Mouse (Mus musculus) embryonic facial prominence, embryonic 12.5 days (tissue): Measurements from ENCODE around the gene Pkp2. TPM values are rescaled to one million over a fixed set of nuclear protein-coding genes. Genes with fewer than 3 reads are reported as not detected.
"Not testable (repeated sequence)": the region's sequence is repeated elsewhere in the genome, so short reads cannot be mapped to it uniquely, and the experiment has no call there.

Experiments used
- ATAC-seq: fragments of 200-750 bp; cut with Nextera tagmentation; 2 replicates; pipeline ENCODE4 v1.8.0; 2017; ENCODE audit not compliant: insufficient number of reproducible peaks, insufficient read depth, low FRiP score, low TSS enrichment
- H3K27ac ChIP-seq: fragments of 300-500 bp; sonication (generic); 2 replicates; pipeline ENCODE4 v1.5.1; 2016; ENCODE audit warnings: mild to moderate bottlenecking
- H3K27me3 ChIP-seq: fragments of 300-500 bp; sonication (generic); 2 replicates; pipeline ENCODE4 v1.6.1; 2016; ENCODE audit warnings: mild to moderate bottlenecking, moderate library complexity
- H3K36me3 ChIP-seq: fragments of 300-500 bp; sonication (generic); 2 replicates; pipeline ENCODE4 v1.6.1; 2016; ENCODE audit warnings: mild to moderate bottlenecking
- H3K4me1 ChIP-seq: fragments of 300-500 bp; sonication (generic); 2 replicates; pipeline ENCODE4 v1.6.1; 2016
- H3K4me2 ChIP-seq: fragments of 300-500 bp; sonication (generic); replicated peaks from 2 replicates; pipeline ENCODE4 v1.6.1; 2016; ENCODE audit warnings: mild to moderate bottlenecking, moderate library complexity
- H3K4me3 ChIP-seq: fragments of 300-500 bp; sonication (generic); 2 replicates; pipeline ENCODE4 v1.5.1; 2016; ENCODE audit warnings: mild to moderate bottlenecking
- H3K9ac ChIP-seq: fragments of 300-500 bp; sonication (generic); 2 replicates; pipeline ENCODE4 v1.6.1; 2016; ENCODE audit warnings: mild to moderate bottlenecking, moderate library complexity
- H3K9me3 ChIP-seq: fragments of 300-500 bp; sonication (generic); 2 replicates; pipeline ENCODE4 v1.6.1; 2016; ENCODE audit warnings: mild to moderate bottlenecking, moderate library complexity
- WGBS: fragments of 180-500 bp; shearing (Covaris S2); methylation state at CpG from one replicate; pipeline ENCODE4 v1.1.7; 2016; 5-methylcytosine and 5-hydroxymethylcytosine counted together
- polyA plus RNA-seq: library from polyadenylated mRNA; unstranded; fragments of >200 nt; fragmentation: Nextera tagmentation; extraction: Ambion mirVana; gene quantifications from 2 replicates; pipeline ENCODE4 v1.2.1, GENCODE M21; 2016

Gene Pkp2
- polyA plus RNA-seq, result 4.2 and 4.4 TPM in 2 replicates

DNA sequence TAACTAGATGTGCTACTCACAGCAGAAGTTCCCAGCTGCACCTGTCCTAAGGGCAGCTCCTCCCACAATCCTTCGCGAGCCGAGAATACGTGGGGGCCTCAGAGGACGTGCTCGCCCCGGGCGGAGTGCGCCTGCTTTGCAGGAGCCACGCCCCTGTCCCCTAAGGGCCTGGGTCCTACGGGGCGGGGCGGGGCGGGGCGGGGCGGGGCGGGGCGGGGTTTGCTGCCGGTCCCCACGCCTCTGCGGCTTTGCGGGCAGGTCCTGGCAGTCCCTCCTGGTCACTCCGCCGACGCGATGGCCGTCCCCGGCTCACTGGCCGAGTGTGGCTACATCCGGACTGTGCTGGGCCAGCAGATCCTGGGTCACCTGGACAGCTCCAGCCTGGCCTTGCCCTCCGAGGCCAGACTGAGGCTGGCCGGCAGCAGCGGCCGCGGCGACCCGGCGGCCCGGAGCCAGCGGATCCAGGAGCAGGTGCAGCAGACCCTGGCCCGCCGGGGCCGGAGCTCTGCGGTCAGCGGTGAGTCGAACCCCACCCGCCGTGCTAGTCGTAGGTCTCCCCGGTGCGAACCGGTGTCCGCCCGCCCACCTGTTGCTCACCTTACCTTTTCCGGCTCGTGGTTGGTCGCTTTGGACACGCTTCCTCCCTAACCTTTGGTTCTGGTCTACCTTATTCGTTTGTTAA, at the start of gene Pkp2:
Gene Pkp2 (plus strand): TSS at position 240 of the 682 bp plus-strand sequence.
- Histone ChIP-seq H3K9ac (peak within 1 kb of the TSS; percentile 52; the same call in 1 of the 2 replicates), H3K27ac (no peak within 1 kb of the TSS), H3K36me3 (no peaks in the 10 kb centered on the region), H3K4me1 (0 out of 2 replicates have a peak, but pooled peaks cover 5% of the 10 kb centered on the region), H3K4me3 (peak within 1 kb of the TSS; percentile 60), H3K4me2 (peak within 1 kb of the TSS; percentile 99), H3K9me3 (no peaks in the 10 kb centered on the region; the same call in 1 of the 2 replicates), H3K27me3 (peaks cover 20% of the 10 kb centered on the region)
- under 1% methylated on average over 59 of the region's 59 CpGs for WGBS
- ATAC-seq, result peak; percentile 86

DNA sequence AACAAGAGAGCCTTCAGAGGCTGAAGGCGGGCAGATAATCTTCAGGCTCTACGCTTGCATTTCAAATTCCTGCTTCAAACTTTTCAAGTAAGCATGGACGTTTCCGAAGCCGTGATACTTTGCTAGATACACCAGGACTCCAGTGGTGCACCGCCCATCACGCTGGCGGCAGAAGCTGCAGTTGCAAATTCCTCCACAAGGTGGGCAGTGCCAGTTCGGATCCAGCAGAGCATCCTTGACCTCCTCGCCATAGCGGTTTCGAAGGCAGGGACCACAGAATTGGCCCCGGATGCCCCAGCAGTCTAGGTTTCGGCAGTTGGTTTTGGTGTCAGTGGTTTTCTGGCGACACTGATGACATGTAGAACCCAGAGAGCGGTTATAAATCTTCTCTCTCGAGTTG, 15.7 kb upstream of the Pkp2 start:
- WGBS, result 69% methylated on average over 17 of the region's 17 CpGs
- no peaks in the 10 kb centered on the region for H3K9me3 ChIP-seq
- no peak for ATAC-seq

GRCm38 (mm10) chr16:16201991-16202390, 11.1 kb upstream of the Pkp2 start:
- not testable (repeated sequence) for H3K4me1 ChIP-seq, H3K9me3 ChIP-seq, H3K36me3 ChIP-seq, H3K4me2 ChIP-seq, H3K4me3 ChIP-seq, H3K9ac ChIP-seq, H3K27me3 ChIP-seq, H3K27ac ChIP-seq, ATAC-seq
- WGBS, result 47% methylated on average over 8 of the region's 8 CpGs

More for the DNA sequence above, 15.7 kb upstream of the Pkp2 start:
- no peak overlapping the region for H3K4me2 ChIP-seq
- H3K27me3 ChIP-seq, result no peaks in the 10 kb centered on the region
- H3K4me3 ChIP-seq, result no peak overlapping the region
- H3K36me3 ChIP-seq, result no peaks in the 10 kb centered on the region
- no peak overlapping the region for H3K27ac ChIP-seq
- H3K4me1 ChIP-seq, result no peaks in the 10 kb centered on the region
- no peak overlapping the region for H3K9ac ChIP-seq

DNA sequence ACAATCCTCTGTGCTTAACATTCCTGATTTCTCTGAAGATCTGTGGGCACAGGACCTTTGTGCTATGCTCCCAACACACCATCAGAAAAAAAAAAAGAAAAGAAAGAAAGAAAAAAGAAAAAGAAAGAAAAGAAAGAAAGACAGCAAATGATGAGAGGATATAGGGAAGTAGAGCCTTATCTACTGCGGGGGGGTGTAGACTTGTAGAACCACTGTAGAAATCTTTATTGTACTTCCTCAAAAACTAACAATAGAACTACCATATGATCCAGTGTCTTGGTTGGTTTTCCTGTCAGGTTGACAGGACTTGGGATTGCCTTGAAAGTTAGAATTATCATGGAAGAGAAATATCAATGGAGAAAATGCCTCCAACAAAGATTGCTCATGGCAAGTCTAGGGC, 8.5 kb upstream of the Pkp2 start:
- H3K4me2 ChIP-seq, result no peak overlapping the region
- no peaks in the 10 kb centered on the region for H3K27me3 ChIP-seq
- no peak for ATAC-seq
- no peak overlapping the region for H3K4me3 ChIP-seq
- H3K27ac ChIP-seq, result no peak overlapping the region
- H3K4me1 ChIP-seq, result no peaks in the 10 kb centered on the region
- 94% methylated on average over 1 of the region's 1 CpGs for WGBS
- H3K9me3 ChIP-seq, result no peaks in the 10 kb centered on the region
- no peaks in the 10 kb centered on the region for H3K36me3 ChIP-seq
- no peak overlapping the region for H3K9ac ChIP-seq

DNA sequence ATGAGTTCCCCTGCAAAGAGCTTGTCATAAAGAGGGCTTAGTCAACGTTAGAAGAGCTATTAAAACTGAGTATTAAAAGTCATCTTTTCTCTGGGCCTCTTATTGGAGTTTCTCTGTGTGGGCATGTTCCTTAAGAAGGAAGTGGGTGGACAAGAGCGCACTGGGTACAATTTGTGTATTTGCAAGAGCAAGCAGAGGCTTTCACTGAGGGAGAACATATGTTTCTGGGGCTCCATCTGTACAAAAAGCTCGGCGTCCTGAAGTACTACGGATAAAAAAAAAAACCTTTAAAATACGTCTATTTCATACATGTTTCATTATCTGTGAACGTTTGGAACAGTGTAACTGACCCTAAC, 417 bp upstream of the Pkp2 start:
- Histone ChIP-seq H3K27me3 (peaks cover 20% of the 10 kb centered on the region), H3K4me1 (0 out of 2 replicates have a peak, but pooled peaks cover 5% of the 10 kb centered on the region), H3K36me3 (no peaks in the 10 kb centered on the region), H3K9ac (no peak overlapping the region), H3K27ac (no peak overlapping the region), H3K4me2 (peak overlapping the region; percentile 99), H3K4me3 (peak overlapping the region; percentile 60), H3K9me3 (no peaks in the 10 kb centered on the region; the same call in 1 of the 2 replicates)
- 21% methylated on average over 7 of the region's 7 CpGs for WGBS
- no peak for ATAC-seq

- Histone ChIP-seq H3K9me3 (no peaks in the 10 kb centered on the region; the same call in 1 of the 2 replicates), H3K27me3 (peaks cover 20% of the 10 kb centered on the region), H3K4me1 (0 out of 2 replicates have a peak, but pooled peaks cover 5% of the 10 kb centered on the region), H3K36me3 (no peaks in the 10 kb centered on the region), H3K4me2 (peak overlapping the region; percentile 99), H3K27ac (no peak overlapping the region), H3K4me3 (peak overlapping the region; percentile 60), H3K9ac (0 out of 2 replicates have a peak overlapping the region, but pooled peaks have one; percentile 52)
- WGBS, result 2% methylated on average over 17 of the region's 17 CpGs
- no peak for ATAC-seq
These were observed 715 bp downstream of the Pkp2 start for GRCm38 (mm10) chr16:16213761-16214305.

- H3K27ac ChIP-seq, result no peak overlapping the region
- no peak overlapping the region for H3K4me2 ChIP-seq
These were observed 2.7 kb downstream of the Pkp2 start for GRCm38 (mm10) chr16:16215645-16216387.

GRCm38 (mm10) chr16:16216934-16217333, 3.8 kb downstream of the Pkp2 start:
- H3K9ac ChIP-seq, result no peak overlapping the region
- ATAC-seq, result no peak
- WGBS, result 85% methylated on average over 1 of the region's 1 CpGs
- peaks cover 20% of the 10 kb centered on the region for H3K27me3 ChIP-seq
- H3K9me3 ChIP-seq, result no peaks in the 10 kb centered on the region; the same call in 1 of the 2 replicates
- H3K27ac ChIP-seq, result no peak overlapping the region
- H3K36me3 ChIP-seq, result no peaks in the 10 kb centered on the region
- H3K4me2 ChIP-seq, result no peak overlapping the region
- H3K4me1 ChIP-seq, result 0 out of 2 replicates have a peak, but pooled peaks cover 5% of the 10 kb centered on the region
- H3K4me3 ChIP-seq, result no peak overlapping the region

More at GRCm38 (mm10) chr16:16215645-16216387, 2.7 kb downstream of the Pkp2 start:
- ATAC-seq, result no peak
- Histone ChIP-seq H3K9ac (no peak overlapping the region), H3K9me3 (no peaks in the 10 kb centered on the region; the same call in 1 of the 2 replicates), H3K4me1 (0 out of 2 replicates have a peak, but pooled peaks cover 5% of the 10 kb centered on the region), H3K4me3 (no peak overlapping the region), H3K27me3 (peaks cover 20% of the 10 kb centered on the region), H3K36me3 (no peaks in the 10 kb centered on the region)
- 23% methylated on average over 11 of the region's 11 CpGs for WGBS

GRCm38 (mm10) chr16:16219835-16220234, 6.7 kb downstream of the Pkp2 start:
- no peak for ATAC-seq
- no peak overlapping the region for H3K4me2 ChIP-seq

GRCm38 (mm10) chr16:16222651-16223050, 9.5 kb downstream of the Pkp2 start:
- Histone ChIP-seq H3K4me1 (no peaks in the 10 kb centered on the region), H3K4me3 (no peak overlapping the region), H3K27me3 (no peaks in the 10 kb centered on the region), H3K4me2 (no peak overlapping the region), H3K27ac (no peak overlapping the region), H3K9ac (no peak overlapping the region), H3K36me3 (no peaks in the 10 kb centered on the region), H3K9me3 (no peaks in the 10 kb centered on the region)
- 40% methylated on average over 1 of the region's 1 CpGs for WGBS
- no peak; the same call in 1 of the 2 replicates for ATAC-seq

More at GRCm38 (mm10) chr16:16219835-16220234, 6.7 kb downstream of the Pkp2 start:
- Histone ChIP-seq H3K9me3 (no peaks in the 10 kb centered on the region), H3K4me1 (no peaks in the 10 kb centered on the region), H3K9ac (no peak overlapping the region), H3K36me3 (no peaks in the 10 kb centered on the region), H3K27ac (no peak overlapping the region), H3K27me3 (peaks cover 6% of the 10 kb centered on the region), H3K4me3 (no peak overlapping the region)
- 44% methylated on average over 3 of the region's 3 CpGs for WGBS

DNA sequence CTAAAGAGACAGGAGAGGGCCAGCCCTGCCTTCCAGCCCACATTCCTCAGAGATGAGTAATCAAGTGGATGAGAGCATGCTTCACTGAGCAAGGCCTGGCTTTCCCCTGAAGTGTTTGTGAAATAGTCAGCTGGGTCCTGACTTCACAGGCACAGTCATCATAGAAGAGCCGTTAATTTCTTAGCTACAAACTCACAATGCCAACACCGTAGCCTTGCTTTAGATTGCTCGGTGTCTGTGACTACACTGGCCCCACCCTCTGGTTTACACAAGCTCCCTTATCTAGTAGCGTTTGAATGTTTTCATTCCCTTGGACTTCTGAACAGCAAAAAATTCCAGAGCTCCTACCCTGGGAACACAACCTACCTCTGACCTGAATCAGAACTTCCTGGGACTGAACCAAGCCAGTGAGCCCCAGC, 11.4 kb downstream of the Pkp2 start:
- no peaks in the 10 kb centered on the region for H3K27me3 ChIP-seq
- no peak overlapping the region for H3K4me3 ChIP-seq
- H3K4me2 ChIP-seq, result no peak overlapping the region
- H3K36me3 ChIP-seq, result no peaks in the 10 kb centered on the region
- no peak overlapping the region for H3K9ac ChIP-seq
- 49% methylated on average over 4 of the region's 4 CpGs for WGBS
- ATAC-seq, result no peak
- no peaks in the 10 kb centered on the region for H3K4me1 ChIP-seq
- no peak overlapping the region for H3K27ac ChIP-seq
- no peaks in the 10 kb centered on the region for H3K9me3 ChIP-seq
